Mouse (Mus musculus) WW6 (cell line): ENCODE measurements at regions not wholly inside any gene's neighbourhood (a gene's known extent, or its start where the extent isn't known, plus 50 kb on each side); places are given as distances from the start of the nearest gene placed in this dataset.
A peak's percentile ranks its signal among the peaks of the same experiment; 100 is the strongest.
"Not testable (repeated sequence)": the region's sequence is repeated elsewhere in the genome, so short reads cannot be mapped to it uniquely, and the experiment has no call there.

Experiments used
- DNase-seq: peaks from one replicate; pipeline ENCODE4 v3.0.0-alpha.2; 2013; ENCODE audit warnings: low read depth, low spot score

GRCm38 (mm10) chr12:64137997-64138396, 336.5 kb downstream of the Fscb start:
- DNase-seq = no peak

- no peak for DNase-seq
Measured at GRCm38 (mm10) chr12:64116438-64116837, 358.1 kb downstream of the Fscb start.

- no peak for DNase-seq
Measured at GRCm38 (mm10) chr12:64114476-64114875, 360.0 kb downstream of the Fscb start.

GRCm38 (mm10) chr12:64104214-64104613, 370.3 kb downstream of the Fscb start:
- peak; percentile 1 for DNase-seq

GRCm38 (mm10) chr12:64076789-64077188, 397.7 kb downstream of the Fscb start:
- peak; percentile 5 for DNase-seq

- no peak for DNase-seq
Measured at GRCm38 (mm10) chr12:64045528-64045927, 429.0 kb downstream of the Fscb start.

- not testable (repeated sequence) for DNase-seq
Measured at GRCm38 (mm10) chr12:64008631-64009030, 465.9 kb downstream of the Fscb start.
